Mouse (Mus musculus): ENCODE measurements around the gene Cdkl1. TPM values are rescaled to one million over a fixed set of nuclear protein-coding genes. Genes with fewer than 3 reads are reported as not detected.

Gene Cdkl1
- polyA plus RNA-seq (2012): not detected in 2 replicates

DNA sequence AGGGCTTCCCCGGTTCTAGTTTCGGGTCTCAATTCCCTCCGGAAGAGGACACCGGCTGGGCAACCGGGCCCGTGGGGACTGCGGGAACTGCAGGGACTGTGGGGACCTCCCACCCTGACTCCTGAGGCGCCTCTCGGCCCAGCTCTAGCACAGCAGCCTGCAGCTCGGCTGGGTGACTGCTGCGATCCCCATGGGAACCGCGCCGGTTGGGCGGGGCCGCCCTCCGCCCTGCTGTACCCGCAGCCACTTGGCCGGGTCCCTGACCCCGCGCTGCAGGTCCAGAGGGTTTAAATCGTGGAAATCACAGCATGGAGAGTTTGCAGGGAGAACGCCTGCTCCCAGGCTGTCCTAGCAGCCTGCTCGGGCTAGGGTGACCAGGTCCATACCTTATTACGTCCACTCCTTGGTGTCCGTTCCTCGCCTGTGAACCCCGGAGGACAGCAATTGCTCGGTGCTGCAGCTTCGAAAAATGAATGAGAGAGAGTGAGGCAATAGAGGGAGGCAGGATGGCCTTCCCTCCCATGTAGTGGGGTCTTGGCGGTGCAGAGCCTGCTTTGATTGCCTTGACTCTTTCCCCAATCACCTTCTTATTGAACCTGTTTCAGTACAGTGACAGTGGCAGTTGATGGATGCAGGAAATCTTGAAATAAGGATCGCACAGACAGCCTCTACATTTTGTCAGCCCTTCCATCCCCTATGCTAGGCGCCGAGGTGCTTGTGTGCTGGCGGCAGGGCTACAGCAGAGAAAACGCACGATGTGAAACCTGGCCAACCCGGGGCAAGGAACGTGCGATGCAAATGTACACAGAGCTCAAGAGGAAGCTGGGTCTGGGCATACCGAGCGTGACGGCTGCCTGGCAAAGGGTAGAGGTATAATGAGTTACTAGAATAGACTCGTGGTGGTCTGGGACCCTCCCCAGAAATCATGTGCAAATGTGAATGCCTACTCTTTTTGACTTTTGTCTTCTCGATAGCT lies at the start of gene Cdkl1:
Gene Cdkl1, minus strand, starts transcription at position 738 of the 976 bp plus-strand sequence.
- no peak for TF ChIP-seq GATA1 (IDR thresholded peaks at IDR 0.05; ENCODE audit: low read length)

DNA sequence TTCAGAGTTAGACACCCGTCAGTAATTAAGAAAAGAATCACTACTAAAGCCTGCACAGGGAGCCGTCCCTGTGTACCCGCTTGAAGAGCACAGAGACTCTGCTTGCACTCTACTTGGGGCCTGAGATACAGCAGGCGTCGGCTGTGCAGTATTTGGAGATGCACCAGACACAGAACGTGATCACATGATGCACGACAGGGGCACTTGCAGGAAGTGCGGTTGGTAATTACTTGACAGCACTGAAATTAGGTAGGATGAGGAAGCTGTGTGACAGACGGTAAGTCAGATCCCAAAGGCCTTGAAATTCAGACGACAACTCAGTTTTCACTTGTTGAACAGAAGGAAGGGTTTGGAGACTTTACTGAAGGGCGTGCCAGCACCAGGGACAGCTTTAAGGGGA lies 47.3 kb upstream of the Cdkl1 start:
- TF ChIP-seq GATA1 (IDR thresholded peaks at IDR 0.05; ENCODE audit: low read length): no peak

DNA sequence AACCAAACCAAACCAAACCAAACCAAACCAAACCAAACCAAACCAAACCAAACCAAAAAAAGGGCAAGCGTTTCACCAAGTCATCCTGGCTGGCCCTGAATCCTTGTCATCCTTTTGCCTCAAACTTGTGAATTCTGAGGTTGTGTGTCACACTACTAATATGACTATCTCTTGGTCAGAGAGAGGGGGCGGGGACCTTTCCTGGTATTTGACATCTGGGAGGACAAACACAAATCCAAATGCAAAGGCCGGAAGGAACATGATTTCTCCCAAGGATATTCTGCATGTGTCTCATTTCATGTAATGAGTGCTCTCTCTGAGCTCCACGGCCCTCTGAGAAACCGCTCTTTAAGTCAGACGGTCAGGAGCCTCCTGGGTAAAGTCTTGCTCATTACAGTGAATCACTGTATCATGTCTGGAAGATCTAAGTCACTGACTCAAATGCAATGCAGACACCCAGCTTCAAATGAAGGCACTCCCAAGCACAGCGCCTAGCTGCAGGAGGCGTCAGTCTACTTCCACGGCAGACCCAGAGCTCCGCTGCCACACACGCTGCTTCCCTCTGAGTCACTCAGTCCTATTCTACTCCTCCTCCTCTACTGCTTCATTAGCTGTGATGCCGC lies 43.0 kb upstream of the Cdkl1 start:
- TF ChIP-seq GATA1 (IDR thresholded peaks at IDR 0.05; ENCODE audit: low read length): no peak

DNA sequence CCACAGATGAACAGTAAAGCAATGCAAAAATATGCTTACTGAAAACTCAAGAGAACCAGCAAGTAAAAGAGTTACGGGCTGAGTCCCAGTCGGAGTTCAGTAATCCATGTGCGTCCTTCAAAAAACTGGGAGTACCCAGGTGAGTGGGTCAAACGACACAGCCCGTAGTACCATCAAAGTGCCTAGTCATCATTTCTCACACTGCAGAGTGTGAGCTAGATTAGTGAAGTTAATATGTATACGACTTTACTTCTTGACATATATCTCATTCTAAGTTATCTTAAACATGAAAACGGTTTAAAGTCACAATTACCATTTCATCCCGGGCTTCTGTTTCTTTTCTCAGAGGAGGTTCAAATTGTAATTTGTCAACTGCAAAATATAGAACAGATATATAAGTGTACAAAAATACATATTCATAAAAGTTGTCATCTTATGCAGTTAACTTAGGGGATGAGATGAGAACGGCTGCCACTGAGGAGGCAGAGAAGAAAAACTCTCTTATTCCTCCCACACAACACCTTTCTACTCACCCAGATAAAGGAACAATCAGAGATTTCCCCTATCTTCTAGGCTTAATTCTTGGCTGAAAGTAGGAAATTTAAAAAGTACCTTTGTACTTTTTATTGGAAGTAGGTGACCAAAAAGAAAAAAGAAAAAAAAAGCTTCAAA lies 40.3 kb upstream of the Cdkl1 start:
- TF ChIP-seq GATA1 (IDR thresholded peaks at IDR 0.05; ENCODE audit: low read length): no peak

DNA sequence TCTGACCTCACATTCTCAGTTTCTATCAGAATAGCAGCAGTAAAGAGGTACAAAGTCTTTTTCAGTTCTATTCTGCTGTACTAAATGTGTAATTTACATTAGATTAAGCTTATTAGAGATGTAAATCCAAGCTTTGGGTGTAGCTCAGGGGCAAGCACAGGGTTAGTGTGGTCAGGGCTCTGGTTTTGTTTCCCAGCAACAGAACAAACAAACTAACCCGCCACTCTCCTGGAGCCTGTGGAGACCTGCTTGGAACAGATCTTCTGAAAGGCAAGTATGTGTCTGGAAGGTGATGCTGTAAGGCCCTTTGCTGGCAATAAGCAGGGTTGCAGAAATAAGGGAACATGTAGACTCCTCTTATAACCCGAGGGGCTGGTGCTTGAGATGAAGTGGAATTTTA lies 37.1 kb upstream of the Cdkl1 start:
- no peak for TF ChIP-seq GATA1 (IDR thresholded peaks at IDR 0.05; ENCODE audit: low read length)

DNA sequence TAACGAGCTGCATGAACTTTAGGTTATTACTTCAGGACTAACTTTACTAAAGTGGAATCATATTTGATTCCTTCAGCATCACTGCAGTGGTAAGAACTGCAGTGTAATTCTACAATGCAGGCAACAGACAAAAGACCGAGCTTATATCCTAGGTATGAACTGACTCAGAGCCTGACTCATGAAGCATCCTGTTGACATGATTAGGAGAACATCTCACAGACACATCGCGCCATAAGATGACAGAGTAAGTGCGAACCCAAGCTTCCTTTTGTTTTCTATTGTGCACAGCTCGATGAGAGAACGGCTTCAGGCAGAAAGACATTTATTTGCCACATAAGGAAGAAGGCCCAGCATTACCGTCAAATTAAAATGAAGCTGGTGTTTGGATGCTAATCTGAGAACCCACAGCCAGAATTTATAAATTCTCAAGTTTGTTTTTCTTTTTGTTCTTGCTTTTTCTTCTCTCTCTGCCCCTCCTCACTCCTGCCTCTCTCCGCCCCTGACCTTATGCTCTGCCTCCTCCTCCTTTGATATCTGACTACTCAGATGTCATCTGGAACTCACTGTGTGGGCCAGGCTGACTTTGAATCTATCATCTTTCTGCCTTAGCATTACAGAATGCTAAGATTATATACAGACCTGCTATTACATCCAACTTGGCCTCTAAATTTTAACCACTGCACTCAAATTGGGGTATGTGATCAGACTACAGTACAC lies 34.0 kb upstream of the Cdkl1 start:
- TF ChIP-seq GATA1 (IDR thresholded peaks at IDR 0.05; ENCODE audit: low read length): no peak

DNA sequence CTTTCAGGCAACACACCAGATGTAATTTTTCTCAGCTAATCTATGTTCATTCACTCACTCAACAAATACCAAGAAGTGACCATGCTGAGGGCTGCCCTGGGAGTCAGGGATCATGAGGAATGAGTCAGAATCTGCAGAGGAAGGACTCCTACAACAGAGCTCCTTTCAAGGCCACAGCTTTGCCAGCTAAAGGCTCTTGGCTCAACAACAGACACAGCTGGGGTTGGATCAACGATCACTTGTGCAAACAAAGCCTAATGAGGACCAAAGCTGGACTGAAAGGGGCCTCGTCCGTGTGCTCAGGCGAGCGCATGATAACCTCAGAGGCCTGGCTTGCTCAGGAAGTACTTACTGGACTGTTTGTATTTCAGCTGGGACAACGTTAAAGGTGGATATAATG lies 23.2 kb upstream of the Cdkl1 start:
- TF ChIP-seq GATA1 (IDR thresholded peaks at IDR 0.05; ENCODE audit: low read length): no peak

DNA sequence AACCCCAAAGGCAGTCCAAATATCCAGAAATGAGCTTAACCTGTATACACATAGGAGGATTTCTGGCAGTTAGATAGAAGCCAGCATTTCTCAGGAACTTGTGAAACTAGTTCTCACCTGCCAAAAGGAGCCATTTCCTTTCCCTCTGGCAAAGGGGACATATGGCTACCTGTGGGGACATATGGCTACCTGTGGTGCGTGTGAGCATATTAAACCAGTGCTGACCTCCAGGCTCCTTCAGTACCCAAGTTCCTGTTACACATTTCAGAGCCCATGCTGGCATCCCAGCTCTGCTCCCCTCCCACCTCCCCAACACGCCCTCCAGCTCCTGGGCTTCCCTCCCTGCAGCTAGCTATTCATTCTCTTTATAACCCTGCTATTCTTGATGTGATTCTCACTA lies 22.5 kb upstream of the Cdkl1 start:
- TF ChIP-seq GATA1 (IDR thresholded peaks at IDR 0.05; ENCODE audit: low read length): no peak

DNA sequence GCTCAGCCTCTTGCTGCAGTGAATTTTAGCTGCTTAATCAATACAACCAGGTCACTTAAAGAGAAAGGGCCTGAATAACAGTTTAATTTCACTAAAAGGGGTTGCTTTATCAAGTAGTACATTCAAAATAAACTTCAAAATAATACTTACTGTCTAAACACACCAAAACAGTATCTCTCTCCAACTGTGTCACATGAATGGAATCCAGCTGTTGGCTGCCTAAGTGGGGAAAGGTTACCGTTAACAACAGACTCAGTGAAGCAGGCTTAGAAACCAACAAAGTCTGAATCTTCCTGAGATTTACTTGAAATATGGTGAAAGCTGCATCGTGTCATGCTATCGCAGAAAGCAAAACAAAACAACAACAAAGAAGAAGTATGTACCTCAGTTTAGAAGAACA lies 21.9 kb upstream of the Cdkl1 start:
- no peak for TF ChIP-seq GATA1 (IDR thresholded peaks at IDR 0.05; ENCODE audit: low read length)

DNA sequence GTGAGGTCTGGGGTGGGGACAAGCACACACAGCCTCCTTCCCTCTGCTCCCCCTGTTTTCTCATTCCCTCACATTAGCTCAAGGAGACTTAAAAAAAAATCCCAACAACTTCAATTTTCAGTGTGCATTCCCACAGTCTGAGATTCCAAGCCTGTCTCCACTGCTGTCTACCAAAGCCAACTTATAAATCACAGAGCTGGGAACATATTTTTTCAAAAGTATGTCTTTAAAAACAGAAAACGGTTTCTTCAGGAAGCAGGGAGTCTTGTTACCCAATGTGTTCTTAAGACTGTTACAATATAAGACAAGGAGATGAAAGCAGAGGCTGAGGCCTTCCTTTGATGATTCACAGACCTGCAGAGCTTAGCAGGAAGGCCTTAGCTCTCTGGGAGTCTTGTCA lies 20.9 kb upstream of the Cdkl1 start:
- no peak for TF ChIP-seq GATA1 (IDR thresholded peaks at IDR 0.05; ENCODE audit: low read length)

DNA sequence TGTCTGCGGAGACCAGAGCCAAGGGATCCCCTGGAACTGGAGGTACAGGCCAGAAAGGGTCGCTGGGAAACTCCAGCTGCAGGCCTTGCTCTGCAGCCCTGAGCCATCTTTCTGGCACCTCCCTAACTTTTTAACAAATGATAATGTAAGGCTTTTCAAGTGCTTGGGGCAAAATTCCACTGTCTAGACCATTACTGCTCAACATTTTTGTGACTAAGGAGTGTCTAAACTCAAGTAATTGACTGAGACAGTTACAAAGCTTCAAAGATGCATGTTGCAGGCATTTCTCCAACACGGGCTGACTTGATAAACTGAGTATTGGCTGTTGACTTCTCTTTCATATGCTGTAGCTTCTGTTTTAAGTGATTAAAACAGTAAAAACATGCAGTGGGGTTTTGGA lies 18.4 kb upstream of the Cdkl1 start:
- no peak for TF ChIP-seq GATA1 (IDR thresholded peaks at IDR 0.05; ENCODE audit: low read length)

DNA sequence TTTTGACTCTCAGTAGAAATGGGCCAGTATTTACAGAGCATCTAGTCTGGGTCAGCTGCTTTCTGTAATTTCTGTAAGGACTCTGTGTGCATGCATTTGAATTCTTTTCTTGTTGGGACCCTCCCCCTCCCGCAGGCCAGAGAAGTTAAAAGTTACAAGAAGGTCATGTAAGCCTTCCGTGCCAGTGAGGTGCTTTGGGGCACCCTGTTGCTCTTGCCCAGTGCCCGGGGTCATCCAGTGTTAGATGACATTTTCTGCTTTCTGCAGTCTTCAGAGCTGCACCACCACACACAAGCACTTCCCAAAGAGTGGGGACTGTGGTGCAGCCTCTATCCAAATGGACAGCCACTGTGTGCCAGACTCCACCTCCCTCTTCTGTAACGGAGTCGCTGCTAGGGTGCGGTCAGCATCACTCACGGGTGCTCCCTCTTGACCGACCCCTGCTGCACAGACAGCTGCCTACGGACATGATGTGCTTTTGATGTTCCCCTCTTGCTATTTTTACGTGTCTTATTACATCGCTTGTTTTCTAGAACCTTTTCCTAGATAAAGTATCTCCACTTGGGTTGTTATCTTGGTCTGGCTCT lies 16.4 kb upstream of the Cdkl1 start:
- TF ChIP-seq GATA1 (IDR thresholded peaks at IDR 0.05; ENCODE audit: low read length): no peak

DNA sequence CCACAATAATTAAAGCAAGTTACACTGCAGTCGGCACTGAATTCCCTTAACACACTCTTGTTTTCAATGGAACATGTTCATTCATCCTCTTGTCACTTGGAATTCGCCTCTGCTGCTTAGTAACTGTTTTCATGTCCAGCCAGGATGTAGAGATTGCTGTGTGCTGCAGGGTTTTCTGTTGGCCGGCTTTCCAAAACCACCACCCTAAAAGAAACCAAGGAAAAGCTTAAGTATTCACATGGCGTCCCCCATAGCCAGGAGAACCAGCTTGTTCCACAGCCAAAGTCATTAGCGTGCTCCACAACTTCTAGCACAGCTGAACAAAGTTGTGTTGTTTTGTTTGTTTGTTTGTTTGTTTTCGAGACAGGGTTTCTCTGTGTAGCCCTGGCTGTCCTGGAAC lies 14.1 kb upstream of the Cdkl1 start:
- no peak for TF ChIP-seq GATA1 (IDR thresholded peaks at IDR 0.05; ENCODE audit: low read length)

DNA sequence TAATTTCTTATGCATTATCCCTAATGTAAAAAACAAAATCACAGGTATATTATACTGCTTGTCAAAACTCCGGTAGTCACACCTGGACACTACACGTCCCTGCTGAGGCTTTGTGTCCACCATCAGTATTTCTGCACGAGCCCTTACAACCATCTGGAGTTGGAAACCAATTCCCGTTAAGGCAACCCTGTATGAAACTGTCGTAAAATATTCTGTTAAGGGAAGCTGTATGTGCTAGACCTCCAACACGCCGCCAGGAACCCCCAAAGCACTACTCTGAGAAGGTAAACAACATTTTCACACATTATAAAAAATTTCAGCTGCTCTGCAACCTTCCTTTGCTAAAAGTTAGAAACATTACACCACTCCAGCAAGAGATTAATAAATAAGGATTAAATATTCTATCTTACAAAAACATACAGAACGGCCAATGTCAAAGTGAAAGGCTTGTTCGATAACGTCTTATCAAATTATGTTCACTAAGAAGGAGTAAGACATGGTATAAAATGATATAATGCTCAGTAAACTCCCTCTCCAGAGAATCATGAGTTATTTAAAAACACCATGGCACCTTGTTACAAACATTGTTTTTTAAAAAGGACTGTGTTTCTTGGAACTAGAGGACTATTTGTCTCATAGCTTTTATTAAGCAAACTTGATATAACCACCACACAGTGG lies 13.5 kb upstream of the Cdkl1 start:
- TF ChIP-seq GATA1 (IDR thresholded peaks at IDR 0.05; ENCODE audit: low read length): no peak

DNA sequence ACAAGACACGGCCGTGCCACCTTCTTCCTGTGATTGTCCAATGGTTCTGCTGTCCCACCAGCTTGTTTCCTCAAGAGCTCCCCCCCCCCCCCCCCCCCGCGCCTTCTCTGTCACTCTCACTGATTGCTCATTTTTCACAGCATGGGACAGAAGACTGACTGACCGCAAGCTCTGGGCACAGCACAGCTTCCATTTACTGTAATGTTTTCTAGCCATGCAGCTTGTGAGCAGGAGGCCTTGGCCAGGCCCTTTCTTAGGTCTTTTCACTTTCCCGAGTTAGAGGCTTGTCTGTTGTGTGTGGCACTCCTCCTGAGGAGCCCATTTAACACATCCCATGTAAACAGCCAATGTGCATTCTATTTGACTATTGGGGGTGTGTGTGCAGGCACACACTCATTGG lies 12.1 kb upstream of the Cdkl1 start:
- TF ChIP-seq GATA1 (IDR thresholded peaks at IDR 0.05; ENCODE audit: low read length): no peak

Data from G1E-ER4 (cell line).